In the genomic region with DNA sequence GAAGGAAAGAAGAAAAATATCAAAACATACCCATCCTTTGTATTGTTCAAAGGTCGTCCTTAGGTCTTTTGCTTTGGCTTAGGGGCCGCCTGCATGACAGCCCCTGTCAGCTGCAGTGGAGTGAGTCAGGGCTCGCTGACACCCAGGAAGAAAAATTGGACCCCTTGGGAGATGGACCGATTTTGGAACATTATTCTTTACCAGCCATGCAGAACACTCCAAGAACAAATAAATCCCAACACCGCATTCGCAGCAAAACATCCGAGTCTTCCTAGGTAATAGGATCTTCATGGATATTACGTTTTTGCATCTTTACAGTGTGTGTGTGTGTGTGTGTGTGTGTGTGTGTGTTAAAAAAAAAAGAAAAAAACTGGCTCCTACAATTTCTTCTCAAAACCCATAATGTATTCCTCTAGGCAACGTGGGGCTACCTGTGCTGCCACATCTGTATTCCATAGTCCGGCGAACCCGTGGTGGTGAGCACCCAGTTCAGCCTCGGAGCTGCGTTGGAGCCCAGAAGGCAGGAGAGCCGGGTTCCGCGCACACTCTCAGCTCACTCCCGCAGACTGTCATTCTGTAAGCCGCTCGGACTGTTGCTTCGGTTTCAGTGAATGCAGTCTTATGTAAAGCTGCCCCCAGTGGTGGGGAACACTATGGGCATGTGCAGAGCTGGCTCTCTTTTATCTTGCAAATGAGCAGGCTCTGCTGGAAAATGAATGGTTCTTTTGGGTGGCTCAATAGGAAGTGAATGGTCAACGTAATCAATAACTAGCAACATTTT, we compare ENCODE assay signal across 8 mouse cellular contexts. TPM values are rescaled to one million over a fixed set of nuclear protein-coding genes. Genes with fewer than 3 reads are reported as not detected.
A peak's percentile ranks its signal among the peaks of the same experiment; 100 is the strongest.
DNase-seq lines count a peak whose midpoint lies in the region; ATAC-seq and TF ChIP-seq lines count a peak whose summit lies in the region.

A gene (minus strand): TSS at position 598 of the 781 bp plus-strand sequence.

- no peak for TF ChIP-seq EP300 in liver, embryonic 14.5 days (IDR thresholded peaks at IDR 0.05; ENCODE audit: low read depth)

- no peak for ATAC-seq in megakaryocyte, adult 5-6 weeks (ENCODE audit: poor library complexity, severe bottlenecking)
- ATAC-seq in liver, embryonic 14.5 days (ENCODE audit: insufficient read depth): no peak

- H3K4me2 ChIP-seq in liver, embryonic 14.5 days (ENCODE audit: low read depth): no peak within 1 kb of the TSS

- H3K4me3 ChIP-seq in megakaryocyte, embryonic 14.5 days (replicated peaks): peak within 1 kb of the TSS; percentile 65
- H3K4me3 ChIP-seq in forebrain, embryonic 10.5 days: peak within 1 kb of the TSS; percentile 56
- H3K4me3 ChIP-seq in liver, embryonic 14.5 days (ENCODE audit: insufficient read depth in 1 of 2, low read depth in 2 of 2, low read length in 2 of 2): no peak within 1 kb of the TSS

- peaks cover 26% of the 10 kb centered on the region for H3K27me3 ChIP-seq in megakaryocyte, embryonic 14.5 days (replicated peaks)
- H3K27me3 ChIP-seq in forebrain, embryonic 10.5 days (ENCODE audit: poor library complexity, severe bottlenecking): peaks cover 55% of the 10 kb centered on the region
- peaks cover 5% of the 10 kb centered on the region; the same call in 1 of the 2 replicates for H3K27me3 ChIP-seq in liver, embryonic 14.5 days (ENCODE audit: control insufficient read depth, insufficient read depth, low read length)

- peak; percentile 33 for TF ChIP-seq CTCF in liver, embryonic 14.5 days (IDR thresholded peaks at IDR 0.05; ENCODE audit: low read depth)

- under 1% methylated on average over 22 of the region's 22 CpGs for WGBS in forebrain, embryonic 10.5 days
- 3% methylated on average over 22 of the region's 22 CpGs for WGBS in liver, embryonic 14.5 days (ENCODE audit: insufficient replicate concordance)

- peaks cover 7% of the 10 kb centered on the region; the same call in 1 of the 2 replicates for H3K4me1 ChIP-seq in megakaryocyte, embryonic 14.5 days
- H3K4me1 ChIP-seq in forebrain, embryonic 10.5 days: peaks cover 43% of the 10 kb centered on the region
- H3K4me1 ChIP-seq in liver, embryonic 14.5 days (replicated peaks; ENCODE audit: control insufficient read depth in 2 of 2, insufficient read depth in 2 of 2, low read length in 1 of 2): no peaks in the 10 kb centered on the region

- DNase-seq in forebrain, embryonic 10.5 days (ENCODE audit: extremely low spot score, low spot score): peak; percentile 76
- DNase-seq in heart, postnatal 14 days: peak; percentile 34 to 46
- peak; percentile 72 to 88 for DNase-seq in layer of hippocampus, adult 18-20 months (ENCODE audit: low spot score in 2 of 2)
- DNase-seq in liver, embryonic 14.5 days (ENCODE audit: low read depth in 3 of 3, low spot score in 3 of 3): no peak
- peak; percentile 22 for DNase-seq in ovary, postnatal 14 days (ENCODE audit: low spot score)
- no peak for DNase-seq in thymus, postnatal 0 days (ENCODE audit: low spot score)

- H3K9me3 ChIP-seq in megakaryocyte, embryonic 14.5 days: 0 out of 2 replicates have a peak, but pooled peaks cover 3% of the 10 kb centered on the region
- H3K9me3 ChIP-seq in forebrain, embryonic 10.5 days: no peaks in the 10 kb centered on the region
- H3K9me3 ChIP-seq in liver, embryonic 14.5 days (ENCODE audit: control insufficient read depth, low read length): no peaks in the 10 kb centered on the region

- intact Hi-C loops in heart, postnatal 14 days (cut with DNase I): loop anchor here (10.0 kb wide), 2 partner anchors 185 to 505 kb away; no protein-coding TSS in a partner anchor

- no peak within 1 kb of the TSS for H3K27ac ChIP-seq in forebrain, embryonic 10.5 days
- H3K27ac ChIP-seq in liver, embryonic 14.5 days: no peak within 1 kb of the TSS

- no peaks in the 10 kb centered on the region for H3K36me3 ChIP-seq in megakaryocyte, embryonic 14.5 days (replicated peaks; ENCODE audit: low read length)
- no peaks in the 10 kb centered on the region for H3K36me3 ChIP-seq in forebrain, embryonic 10.5 days (replicated peaks)
- no peaks in the 10 kb centered on the region for H3K36me3 ChIP-seq in liver, embryonic 14.5 days (replicated peaks; ENCODE audit: control insufficient read depth, insufficient read depth, low read depth)

- no peak within 1 kb of the TSS for H3K9ac ChIP-seq in liver, embryonic 14.5 days (replicated peaks)

RNA-seq across cellular contexts. Expression of the gene that starts here (rescaled TPM):
- polyA plus RNA-seq in megakaryocyte, embryonic 14.5 days (2012; ENCODE audit: insufficient read depth, low replicate concordance): not detected in 2 replicates
- not detected in 2 replicates for total RNA-seq in megakaryocyte, adult 5-6 weeks (2015)
- total RNA-seq in megakaryocyte, adult 5-6 weeks (2017): not detected in 2 replicates
- 1.4 and 1.9 TPM in 2 replicates for polyA plus RNA-seq in forebrain, embryonic 10.5 days (2016; fragmentation: Nextera tagmentation; extraction: Ambion mirVana)
- total RNA-seq in heart, postnatal 14 days (2021): under 1 TPM; 0.59 to 0.62 TPM
- 10 to 100 TPM; 20.6 to 25.4 TPM for total RNA-seq in layer of hippocampus, adult 18-20 months (2021)
- polyA plus RNA-seq in liver, embryonic 14.5 days (2012; rRNA removed): 0.01 TPM in 1 of 2 replicates, not detected in the other
- polyA plus RNA-seq in liver, embryonic 14.5 days (2014; fragmentation: Nextera tagmentation; extraction: Ambion mirVana): not detected in 2 replicates
- polyA plus RNA-seq in thymus, postnatal 0 days (2015; fragmentation: Nextera tagmentation; extraction: Ambion mirVana): 0.58 and 1.1 TPM in 2 replicates

Comparison
In these comparisons a context has a peak if more than half of its experiments do, and no peak if none do; other contexts are left out.
1. RNA of the gene that starts here (total RNA-seq): 20.6 to 25.4 TPM in layer of hippocampus, adult 18-20 months; 0.59 to 0.62 TPM in heart, postnatal 14 days and not detected in megakaryocyte, adult 5-6 weeks; every median in the first group is over 10 times any median in the second.
2. Peak in DNase-seq in heart, postnatal 14 days; RNA of the gene not detected or under 1 TPM.
3. H3K4me3 ChIP-seq: peak in megakaryocyte, embryonic 14.5 days (single experiment) and forebrain, embryonic 10.5 days (single experiment); none in liver, embryonic 14.5 days (0 of 2).
4. DNase-seq: peak in forebrain, embryonic 10.5 days (single experiment), layer of hippocampus, adult 18-20 months (2 of 2) and ovary, postnatal 14 days (single experiment); none in liver, embryonic 14.5 days (0 of 3) and thymus, postnatal 0 days (single experiment).